Mouse (Mus musculus) C2C12 (cell line): ENCODE data around the gene Ccdc73.
"Not testable (repeated sequence)": the region's sequence is repeated elsewhere in the genome, so short reads cannot be mapped to it uniquely, and the experiment has no call there.

Experiments
- CEBPB ChIP-seq: IDR thresholded peaks from one replicate; pipeline ENCODE4 v1.6.1; 2011; ENCODE audit warnings: low read depth, mild to moderate bottlenecking, control low read depth, moderate library complexity
- CTCF ChIP-seq: IDR thresholded peaks from one replicate; pipeline ENCODE4 v1.5.1; 2011; ENCODE audit not compliant: control insufficient read depth, insufficient read depth, insufficient read length
- MAX ChIP-seq: IDR thresholded peaks from one replicate; pipeline ENCODE4 v1.6.1; 2011; ENCODE audit warnings: mild to moderate bottlenecking, control low read depth
- MYOD1 ChIP-seq: IDR thresholded peaks from one replicate; pipeline ENCODE4 v1.6.1; 2011; ENCODE audit warnings: low read depth; ENCODE audit not compliant: control insufficient read depth, insufficient read length
- MYOG ChIP-seq: IDR thresholded peaks from one replicate; pipeline ENCODE4 v1.6.1; 2011; ENCODE audit not compliant: control insufficient read depth, insufficient read length; ENCODE audit errors: extremely low read depth
- USF1 ChIP-seq: IDR thresholded peaks from one replicate; pipeline ENCODE4 v1.6.1; 2011; ENCODE audit warnings: low read depth, mild to moderate bottlenecking, control low read depth, moderate library complexity

DNA sequence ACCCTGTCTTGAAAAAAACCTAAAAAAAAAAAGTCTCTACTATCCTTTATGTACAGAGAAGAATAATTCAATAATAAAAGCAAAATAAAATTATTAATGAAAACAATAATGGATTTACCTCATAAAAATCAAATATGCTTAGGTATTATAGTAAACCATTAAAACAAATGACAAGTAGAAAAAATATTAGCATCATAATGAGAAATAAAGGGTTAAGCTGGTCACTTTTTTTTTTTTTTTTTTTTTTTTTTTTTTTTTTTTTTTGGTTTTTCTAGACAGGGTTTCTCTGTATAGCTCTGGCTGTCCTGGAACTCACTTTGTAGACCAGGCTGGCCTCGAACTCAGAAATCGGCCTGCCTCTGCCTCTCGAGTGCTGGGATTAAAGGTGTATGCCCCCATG, 9.5 kb upstream of the Ccdc73 start:
- TF ChIP-seq CTCF, USF1, MAX, CEBPB, MYOD1, MYOG: not testable (repeated sequence)
